Mouse (Mus musculus) layer of hippocampus, adult 8-10 months (tissue): Measurements from ENCODE around the gene Ttc19. TPM values are rescaled to one million over a fixed set of nuclear protein-coding genes. Genes with fewer than 3 reads are reported as not detected.

Source experiments
- total RNA-seq, 4 experiments: library from RNA; stranded (reverse); gene quantifications; 2 replicates each; pipeline ENCODE4 v1.2.4; 2022

The Ttc19 gene
- total RNA-seq, 4 experiments from 2014 or later: 82.1 to 95.0 (median 89.8) TPM

Other genes with a start within 250 kb of the Ttc19 start
- gene Adora2b, start 32.5 kb upstream of the Ttc19 start, total RNA-seq: 1 to 10 TPM; 6.2 to 9.5 (median 8.5) TPM
- gene Zswim7, start 98 bp upstream of the Ttc19 start, total RNA-seq: 10 to 100 TPM; 12.3 to 16.6 (median 14.7) TPM
- 1 to 10 TPM; 5.8 to 8.3 (median 6.9) TPM for gene Pigl, start 177.0 kb downstream of the Ttc19 start, total RNA-seq
- gene Ncor1, start 177.1 kb downstream of the Ttc19 start, total RNA-seq: 100 to 1,000 TPM; 269 to 325 (median 294) TPM